Mouse (Mus musculus) embryonic facial prominence, embryonic 14.5 days (tissue): ENCODE measurements at regions not wholly inside any gene's neighbourhood (a gene's known extent, or its start where the extent isn't known, plus 50 kb on each side); places are given as distances from the start of the nearest gene placed in this dataset.

Source experiments
- ATAC-seq: fragments of 200-750 bp; cut with Nextera tagmentation; 2 replicates; pipeline ENCODE4 v1.8.0; 2017; ENCODE audit warnings: low read depth, moderate number of reproducible peaks, moderate TSS enrichment
- DNase-seq: peaks from one replicate; pipeline ENCODE4 v3.0.0-alpha.2; 2015; ENCODE audit warnings: low spot score
- H3K27ac ChIP-seq: fragments of 300-500 bp; sonication (generic); replicated peaks from 2 replicates; pipeline ENCODE4 v1.5.1; 2014; ENCODE audit warnings: low read depth, mild to moderate bottlenecking, low read length, moderate library complexity
- H3K27me3 ChIP-seq: fragments of 300-500 bp; sonication (generic); replicated peaks from 2 replicates; pipeline ENCODE4 v1.6.1; 2014; ENCODE audit warnings: low read length; ENCODE audit not compliant: control insufficient read depth, insufficient read depth
- H3K36me3 ChIP-seq: fragments of 300-500 bp; sonication (generic); 2 replicates; pipeline ENCODE4 v1.6.1; 2014; ENCODE audit warnings: low read length, mixed read lengths; ENCODE audit not compliant: control insufficient read depth, insufficient read depth
- H3K4me1 ChIP-seq: fragments of 300-500 bp; sonication (generic); 2 replicates; pipeline ENCODE4 v1.6.1; 2014; ENCODE audit warnings: antibody characterized with exemption, low read length; ENCODE audit not compliant: control insufficient read depth, insufficient read depth
- H3K4me2 ChIP-seq: fragments of 300-500 bp; sonication (generic); 2 replicates; pipeline ENCODE4 v1.6.1; 2014; ENCODE audit warnings: low read depth, mild to moderate bottlenecking, low read length, moderate library complexity, mixed read lengths
- H3K4me3 ChIP-seq: fragments of 300-500 bp; sonication (generic); 2 replicates; pipeline ENCODE4 v1.5.1; 2014; ENCODE audit warnings: low read depth, mild to moderate bottlenecking, low read length
- H3K9ac ChIP-seq: fragments of 300-500 bp; sonication (generic); 2 replicates; pipeline ENCODE4 v1.6.1; 2014; ENCODE audit warnings: low read depth, mild to moderate bottlenecking, low read length, moderate library complexity, mixed read lengths
- H3K9me3 ChIP-seq: fragments of 300-500 bp; sonication (generic); 2 replicates; pipeline ENCODE4 v1.6.1; 2016; ENCODE audit warnings: low read length; ENCODE audit not compliant: control insufficient read depth
- WGBS: fragments of 180-500 bp; shearing (Covaris S2); extraction: QIAGEN DNeasy Blood & Tissue Kit; methylation state at CpG from one replicate; pipeline ENCODE4 v1.1.7; 2014; 5-methylcytosine and 5-hydroxymethylcytosine counted together

- ATAC-seq (no peak), DNase-seq (no peak)
- Histone ChIP-seq H3K9ac (no peak overlapping the region), H3K27me3 (no peaks in the 10 kb centered on the region), H3K36me3 (no peaks in the 10 kb centered on the region), H3K4me1 (no peaks in the 10 kb centered on the region), H3K9me3 (no peaks in the 10 kb centered on the region), H3K4me2 (no peak overlapping the region), H3K27ac (no peak overlapping the region), H3K4me3 (no peak overlapping the region)
- WGBS: 17% methylated on average over 2 of the region's 2 CpGs
Measured at GRCm38 (mm10) chr11:28782486-28782885, 70.5 kb upstream of the Efemp1 start.

- H3K36me3 ChIP-seq: no peaks in the 10 kb centered on the region
- no peak overlapping the region for H3K4me2 ChIP-seq
- peak; percentile 57; the same call in 1 of the 2 replicates for ATAC-seq
- H3K4me3 ChIP-seq: no peak overlapping the region
- 26% methylated on average over 1 of the region's 1 CpGs for WGBS
- no peaks in the 10 kb centered on the region for H3K4me1 ChIP-seq
- no peak overlapping the region for H3K9ac ChIP-seq
- H3K27ac ChIP-seq: no peak overlapping the region
- H3K9me3 ChIP-seq: no peaks in the 10 kb centered on the region
- peak; percentile 77 for DNase-seq
- no peaks in the 10 kb centered on the region for H3K27me3 ChIP-seq
Measured at GRCm38 (mm10) chr11:28770831-28771230, 82.2 kb upstream of the Efemp1 start.

GRCm38 (mm10) chr11:28760751-28761150 lies 92.3 kb upstream of the Efemp1 start:
- ATAC-seq: no peak
- no peak overlapping the region for H3K9ac ChIP-seq
- no peak overlapping the region for H3K4me2 ChIP-seq
- no peak for DNase-seq
- H3K4me1 ChIP-seq: no peaks in the 10 kb centered on the region
- no peak overlapping the region for H3K27ac ChIP-seq
- H3K9me3 ChIP-seq: no peaks in the 10 kb centered on the region
- H3K36me3 ChIP-seq: no peaks in the 10 kb centered on the region
- no peak overlapping the region for H3K4me3 ChIP-seq
- H3K27me3 ChIP-seq: no peaks in the 10 kb centered on the region

GRCm38 (mm10) chr11:28734941-28735597 lies 117.9 kb upstream of the Efemp1 start:
- DNase-seq: peak; percentile 85
- no peaks in the 10 kb centered on the region for H3K4me1 ChIP-seq
- ATAC-seq: peak; percentile 90
- H3K9ac ChIP-seq: no peak overlapping the region
- no peaks in the 10 kb centered on the region for H3K36me3 ChIP-seq
- no peaks in the 10 kb centered on the region for H3K9me3 ChIP-seq
- H3K27ac ChIP-seq: no peak overlapping the region
- H3K4me3 ChIP-seq: no peak overlapping the region
- no peaks in the 10 kb centered on the region for H3K27me3 ChIP-seq
- H3K4me2 ChIP-seq: peak overlapping the region; percentile 21; the same call in 1 of the 2 replicates
- WGBS: 13% methylated on average over 8 of the region's 8 CpGs

GRCm38 (mm10) chr11:28734581-28734931 lies 118.4 kb upstream of the Efemp1 start:
- H3K36me3 ChIP-seq: no peaks in the 10 kb centered on the region
- H3K9me3 ChIP-seq: no peaks in the 10 kb centered on the region
- H3K4me3 ChIP-seq: no peak overlapping the region
- H3K9ac ChIP-seq: no peak overlapping the region
- no peaks in the 10 kb centered on the region for H3K27me3 ChIP-seq
- ATAC-seq (no peak), DNase-seq (no peak)
- 27% methylated on average over 1 of the region's 1 CpGs for WGBS
- H3K4me1 ChIP-seq: no peaks in the 10 kb centered on the region
- no peak overlapping the region for H3K27ac ChIP-seq
- H3K4me2 ChIP-seq: no peak overlapping the region; the same call in 1 of the 2 replicates

- DNase-seq (peak; percentile 27), ATAC-seq (no peak)
Measured at GRCm38 (mm10) chr11:28733877-28734580, 119.0 kb upstream of the Efemp1 start.

GRCm38 (mm10) chr11:28730140-28730539 lies 122.9 kb upstream of the Efemp1 start:
- 59% methylated on average over 2 of the region's 2 CpGs for WGBS
- no peak overlapping the region for H3K4me3 ChIP-seq
- H3K9me3 ChIP-seq: no peaks in the 10 kb centered on the region
- ATAC-seq: no peak
- no peak for DNase-seq
- no peak overlapping the region for H3K4me2 ChIP-seq
- H3K9ac ChIP-seq: no peak overlapping the region
- no peaks in the 10 kb centered on the region for H3K27me3 ChIP-seq
- H3K36me3 ChIP-seq: no peaks in the 10 kb centered on the region
- H3K4me1 ChIP-seq: no peaks in the 10 kb centered on the region
- no peak overlapping the region for H3K27ac ChIP-seq

More at GRCm38 (mm10) chr11:28733877-28734580, 119.0 kb upstream of the Efemp1 start:
- Histone ChIP-seq H3K4me2 (no peak overlapping the region), H3K36me3 (no peaks in the 10 kb centered on the region), H3K27ac (no peak overlapping the region), H3K27me3 (no peaks in the 10 kb centered on the region), H3K4me3 (no peak overlapping the region), H3K9me3 (no peaks in the 10 kb centered on the region), H3K4me1 (no peaks in the 10 kb centered on the region), H3K9ac (no peak overlapping the region)
- WGBS: 39% methylated on average over 3 of the region's 3 CpGs

GRCm38 (mm10) chr11:28709511-28709910 lies 125.4 kb upstream of the Ccdc85a start:
- Histone ChIP-seq H3K9ac (no peak overlapping the region), H3K9me3 (no peaks in the 10 kb centered on the region), H3K4me2 (no peak overlapping the region), H3K36me3 (no peaks in the 10 kb centered on the region), H3K4me1 (no peaks in the 10 kb centered on the region), H3K27ac (no peak overlapping the region), H3K4me3 (no peak overlapping the region), H3K27me3 (no peaks in the 10 kb centered on the region)
- no peak for ATAC-seq
- 64% methylated on average over 3 of the region's 3 CpGs for WGBS
- DNase-seq: no peak

GRCm38 (mm10) chr11:28708431-28708830 lies 124.3 kb upstream of the Ccdc85a start:
- no peaks in the 10 kb centered on the region for H3K27me3 ChIP-seq
- no peaks in the 10 kb centered on the region for H3K36me3 ChIP-seq
- WGBS: 95% methylated on average over 6 of the region's 6 CpGs
- DNase-seq: no peak
- no peak for ATAC-seq
- H3K4me3 ChIP-seq: no peak overlapping the region
- H3K9ac ChIP-seq: no peak overlapping the region
- no peak overlapping the region for H3K27ac ChIP-seq
- no peak overlapping the region for H3K4me2 ChIP-seq
- H3K9me3 ChIP-seq: no peaks in the 10 kb centered on the region
- no peaks in the 10 kb centered on the region for H3K4me1 ChIP-seq
